Mouse (Mus musculus) heart, postnatal 0 days (tissue): ENCODE results near the gene Setd5.

Experiments
- CTCF ChIP-seq: IDR thresholded peaks from 2 replicates; pipeline ENCODE4 v1.5.1; 2016; ENCODE audit warnings: antibody characterized with exemption, control low read depth, low read depth
- EP300 ChIP-seq: IDR thresholded peaks from 2 replicates; pipeline ENCODE4 v1.6.1; 2016; ENCODE audit warnings: antibody characterized with exemption, low read depth

GRCm38 (mm10) chr6:113052972-113053371 is 24.2 kb upstream of the Setd5 start:
- TF ChIP-seq CTCF (no peak), EP300 (no peak)
